Mouse (Mus musculus) telencephalon, adult 2 months (tissue): ENCODE results near the gene Twist1.
A peak's percentile ranks its signal among the peaks of the same experiment; 100 is the strongest.

Experiments
- DNase-seq: peaks from one replicate; pipeline ENCODE4 v3.0.0-alpha.2; 2011; ENCODE audit warnings: low read depth, low spot score

Gene Twist1

GRCm38 (mm10) chr12:33957400-33958240 is at the start of gene Twist1:
Gene Twist1 (plus strand): TSS chr12:33957671.
- DNase-seq = no peak

GRCm38 (mm10) chr12:33926751-33927150 is 30.7 kb upstream of the Twist1 start:
- DNase-seq = no peak

- DNase-seq = peak; percentile 2
Measured at GRCm38 (mm10) chr12:33927334-33928098, 30.0 kb upstream of the Twist1 start.

GRCm38 (mm10) chr12:33928331-33929192 is 28.9 kb upstream of the Twist1 start, which contains the start of gene Ferd3l:
Gene Ferd3l (plus strand): TSS chr12:33928425.
- peak; percentile 1 for DNase-seq

- no peak for DNase-seq
Measured at GRCm38 (mm10) chr12:33952843-33953242, 4.6 kb upstream of the Twist1 start.

GRCm38 (mm10) chr12:33954931-33955565 is 2.4 kb upstream of the Twist1 start:
- DNase-seq = no peak

GRCm38 (mm10) chr12:33955606-33956295 is 1.7 kb upstream of the Twist1 start:
- no peak for DNase-seq

- DNase-seq = no peak
Measured at GRCm38 (mm10) chr12:33956576-33957399, 683 bp upstream of the Twist1 start.

GRCm38 (mm10) chr12:33958241-33959194 is 1.0 kb downstream of the Twist1 start:
- no peak for DNase-seq

GRCm38 (mm10) chr12:33959206-33959605 is 1.7 kb downstream of the Twist1 start:
- no peak for DNase-seq

GRCm38 (mm10) chr12:33959846-33960245 is 2.4 kb downstream of the Twist1 start:
- no peak for DNase-seq

GRCm38 (mm10) chr12:33961013-33961412 is 3.5 kb downstream of the Twist1 start:
- no peak for DNase-seq

GRCm38 (mm10) chr12:33962118-33962772 is 4.8 kb downstream of the Twist1 start:
- no peak for DNase-seq

GRCm38 (mm10) chr12:33962773-33963130 is 5.3 kb downstream of the Twist1 start:
- DNase-seq = no peak

GRCm38 (mm10) chr12:33963671-33964369 is 6.3 kb downstream of the Twist1 start:
- no peak for DNase-seq

GRCm38 (mm10) chr12:33964427-33964826 is 7.0 kb downstream of the Twist1 start:
- no peak for DNase-seq

- DNase-seq = no peak
Measured at GRCm38 (mm10) chr12:33965661-33966360, 8.3 kb downstream of the Twist1 start.
